Mouse (Mus musculus): Measurements from ENCODE around the gene Cfap54. TPM values are rescaled to one million over a fixed set of nuclear protein-coding genes. Genes with fewer than 3 reads are reported as not detected.

The Cfap54 gene
- total RNA-seq, 1 experiment from 2014 or later = 3.4 TPM

- ATAC-seq (replicated peaks in 1 of 2; ENCODE audit: insufficient read depth in 1 of 2, low FRiP score in 2 of 2, low TSS enrichment in 1 of 2, low read depth in 1 of 2, poor library complexity in 2 of 2, severe bottlenecking in 2 of 2) = no peak
These were observed 23.9 kb upstream of the Cfap54 start for GRCm38 (mm10) chr10:93105358-93105757.

DNA sequence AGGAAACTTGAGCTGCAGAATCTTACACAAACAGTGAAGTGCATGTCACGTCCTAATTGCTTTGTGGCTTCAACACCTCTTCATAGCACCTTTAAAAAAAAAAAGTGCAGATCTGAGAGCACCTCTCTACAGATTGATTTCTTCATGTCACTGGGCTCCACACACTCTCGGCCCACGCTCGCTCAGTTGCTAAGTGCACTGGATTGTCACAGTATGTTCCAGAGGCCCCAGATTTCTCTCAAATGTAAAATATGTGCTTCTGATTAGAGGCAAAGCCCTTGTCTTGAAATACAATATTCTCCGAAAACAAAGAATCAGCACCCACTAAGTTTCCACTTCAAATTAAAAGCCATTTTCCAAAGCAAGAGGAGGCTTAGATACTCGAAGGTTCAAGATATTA is 22.9 kb upstream of the Cfap54 start:
- no peak for ATAC-seq (replicated peaks in 1 of 2; ENCODE audit: insufficient read depth in 1 of 2, low FRiP score in 2 of 2, low TSS enrichment in 1 of 2, low read depth in 1 of 2, poor library complexity in 2 of 2, severe bottlenecking in 2 of 2)

- ATAC-seq (replicated peaks in 1 of 2; ENCODE audit: insufficient read depth in 1 of 2, low FRiP score in 2 of 2, low TSS enrichment in 1 of 2, low read depth in 1 of 2, poor library complexity in 2 of 2, severe bottlenecking in 2 of 2) = no peak
These were observed 22.3 kb upstream of the Cfap54 start for GRCm38 (mm10) chr10:93103676-93104075.

- ATAC-seq (replicated peaks in 1 of 2; ENCODE audit: insufficient read depth in 1 of 2, low FRiP score in 2 of 2, low TSS enrichment in 1 of 2, low read depth in 1 of 2, poor library complexity in 2 of 2, severe bottlenecking in 2 of 2) = no peak
These were observed 20.9 kb upstream of the Cfap54 start for GRCm38 (mm10) chr10:93102321-93102720.

GRCm38 (mm10) chr10:93098211-93098805 is 16.9 kb upstream of the Cfap54 start:
- no peak for ATAC-seq (replicated peaks in 1 of 2; ENCODE audit: insufficient read depth in 1 of 2, low FRiP score in 2 of 2, low TSS enrichment in 1 of 2, low read depth in 1 of 2, poor library complexity in 2 of 2, severe bottlenecking in 2 of 2)

GRCm38 (mm10) chr10:93097439-93097838 is 16.0 kb upstream of the Cfap54 start:
- ATAC-seq (replicated peaks in 1 of 2; ENCODE audit: insufficient read depth in 1 of 2, low FRiP score in 2 of 2, low TSS enrichment in 1 of 2, low read depth in 1 of 2, poor library complexity in 2 of 2, severe bottlenecking in 2 of 2) = no peak

DNA sequence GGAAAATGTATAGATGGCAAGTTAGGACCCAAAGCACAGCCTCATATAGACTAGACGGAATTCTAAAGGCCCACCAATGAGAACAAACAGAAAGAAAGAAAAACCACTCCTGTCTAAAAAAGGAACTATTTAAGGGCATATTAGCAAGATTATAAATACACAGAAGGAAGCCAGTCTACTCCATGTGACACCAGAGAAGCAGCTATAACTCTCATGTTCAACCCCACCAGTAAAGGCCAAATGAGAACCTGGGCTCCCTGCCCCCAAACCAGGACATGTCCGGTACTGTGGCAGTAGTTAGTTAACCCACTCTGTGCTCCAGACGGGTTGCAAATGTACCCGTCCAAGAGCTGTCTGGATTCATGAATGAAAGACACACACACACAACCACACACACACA is 14.4 kb upstream of the Cfap54 start:
- ATAC-seq (replicated peaks in 1 of 2; ENCODE audit: insufficient read depth in 1 of 2, low FRiP score in 2 of 2, low TSS enrichment in 1 of 2, low read depth in 1 of 2, poor library complexity in 2 of 2, severe bottlenecking in 2 of 2) = peak; percentile 40 to 57; a peak in 1 of 4 replicates

DNA sequence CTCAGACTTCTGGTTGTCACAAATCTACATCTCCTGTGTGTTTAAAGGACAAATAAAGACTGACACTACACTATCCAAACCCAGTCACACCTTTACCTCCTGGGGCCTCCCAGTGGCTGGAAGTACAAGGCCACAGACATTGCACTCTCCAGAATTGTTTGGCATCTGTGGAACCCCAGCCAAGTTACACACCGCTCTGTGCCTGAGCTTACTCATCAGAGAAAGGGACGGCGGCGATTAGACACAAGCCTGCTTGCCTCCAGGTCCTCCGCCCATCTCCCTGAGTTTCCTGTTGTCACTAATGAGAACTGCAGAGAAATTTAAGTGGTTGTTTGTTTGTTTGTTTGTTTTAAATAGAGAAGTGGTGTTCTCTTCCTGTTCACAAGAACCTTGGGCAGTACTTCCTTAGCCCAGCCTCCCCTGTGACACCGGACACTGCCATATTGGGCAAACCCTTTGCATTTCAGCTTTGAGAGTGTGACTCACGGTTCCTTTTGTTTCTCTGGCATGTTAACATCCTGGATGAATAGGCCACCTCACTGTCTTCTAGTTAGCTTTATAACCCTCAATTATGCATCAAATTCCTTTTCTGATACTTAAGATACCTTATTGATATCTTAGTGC is 13.7 kb upstream of the Cfap54 start:
- ATAC-seq (replicated peaks in 1 of 2; ENCODE audit: insufficient read depth in 1 of 2, low FRiP score in 2 of 2, low TSS enrichment in 1 of 2, low read depth in 1 of 2, poor library complexity in 2 of 2, severe bottlenecking in 2 of 2) = peak; percentile 50 to 81; a peak in 3 of 4 replicates

GRCm38 (mm10) chr10:93091928-93092327 is 10.5 kb upstream of the Cfap54 start:
- no peak for ATAC-seq (replicated peaks in 1 of 2; ENCODE audit: insufficient read depth in 1 of 2, low FRiP score in 2 of 2, low TSS enrichment in 1 of 2, low read depth in 1 of 2, poor library complexity in 2 of 2, severe bottlenecking in 2 of 2)

DNA sequence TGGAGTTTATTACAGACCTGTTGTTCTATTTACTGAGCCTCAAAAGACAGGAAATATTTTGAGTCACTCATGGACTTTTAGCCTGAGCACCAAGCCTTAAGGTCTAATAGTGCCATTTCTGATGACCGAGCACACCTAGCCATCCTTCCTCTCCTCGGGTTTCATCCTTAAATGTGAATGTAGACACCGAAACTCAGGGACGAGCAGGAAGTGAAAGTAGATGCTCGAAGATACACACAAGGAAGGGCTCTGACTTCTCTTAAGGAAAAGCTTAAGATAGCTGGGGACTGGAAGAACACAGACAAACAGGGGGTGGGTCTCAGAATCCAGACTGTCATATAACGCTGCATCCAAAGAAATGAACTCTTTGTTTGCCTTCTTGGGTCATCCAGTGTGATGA is 8.8 kb upstream of the Cfap54 start:
- no peak for ATAC-seq (replicated peaks in 1 of 2; ENCODE audit: insufficient read depth in 1 of 2, low FRiP score in 2 of 2, low TSS enrichment in 1 of 2, low read depth in 1 of 2, poor library complexity in 2 of 2, severe bottlenecking in 2 of 2)

DNA sequence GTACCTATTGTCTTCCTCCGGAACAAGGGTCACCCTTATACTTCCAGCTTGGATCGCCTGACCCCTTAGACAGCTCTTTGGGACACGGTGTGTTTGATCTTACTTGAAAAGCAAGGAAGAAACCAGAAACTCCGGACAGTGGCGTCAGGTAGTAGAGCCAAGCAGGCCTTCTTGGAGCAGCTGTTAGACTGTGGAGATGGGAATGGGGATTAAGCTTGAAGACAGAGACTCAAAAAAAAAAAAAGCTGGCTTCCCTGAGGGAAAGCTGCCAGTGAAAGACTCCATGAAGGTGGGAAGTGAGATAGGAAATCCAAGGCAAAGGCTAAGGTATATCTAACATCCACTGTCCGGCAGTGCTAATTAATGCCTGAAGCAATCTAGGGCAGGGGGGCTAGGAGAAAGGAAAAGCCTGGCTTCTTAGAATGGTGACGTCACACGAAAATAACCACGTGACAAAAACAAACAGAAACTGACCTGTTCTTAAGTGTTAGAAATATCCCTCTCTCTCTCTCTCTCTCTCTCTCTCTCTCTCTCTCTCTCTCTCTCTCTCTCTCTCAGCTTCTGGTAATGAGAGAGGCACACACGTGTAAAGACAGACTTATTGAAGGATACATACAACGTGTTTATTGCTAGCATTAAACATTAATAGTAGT is 7.1 kb upstream of the Cfap54 start:
- ATAC-seq (replicated peaks in 1 of 2; ENCODE audit: insufficient read depth in 1 of 2, low FRiP score in 2 of 2, low TSS enrichment in 1 of 2, low read depth in 1 of 2, poor library complexity in 2 of 2, severe bottlenecking in 2 of 2) = no peak

GRCm38 (mm10) chr10:93087504-93087903 is 6.1 kb upstream of the Cfap54 start:
- ATAC-seq (replicated peaks in 1 of 2; ENCODE audit: insufficient read depth in 1 of 2, low FRiP score in 2 of 2, low TSS enrichment in 1 of 2, low read depth in 1 of 2, poor library complexity in 2 of 2, severe bottlenecking in 2 of 2) = no peak

DNA sequence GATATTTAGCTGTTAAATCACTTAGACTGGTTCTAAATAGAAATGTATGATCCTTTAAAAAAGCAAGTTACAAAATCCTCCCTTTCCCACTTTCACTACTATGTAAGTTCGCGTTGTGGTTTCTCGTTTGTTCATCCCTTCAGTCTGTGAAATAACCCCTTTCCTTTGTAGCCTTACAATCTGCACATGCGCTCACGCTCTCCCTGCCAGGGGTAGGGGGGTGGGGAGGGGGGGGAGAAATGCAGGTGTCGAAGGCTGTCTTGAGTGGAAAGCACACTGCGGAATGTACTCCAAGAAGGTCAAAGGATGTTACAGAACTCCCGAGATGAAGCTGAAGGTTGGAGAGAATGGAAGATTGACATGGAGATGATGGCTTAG is 2.5 kb upstream of the Cfap54 start:
- ATAC-seq (replicated peaks in 1 of 2; ENCODE audit: insufficient read depth in 1 of 2, low FRiP score in 2 of 2, low TSS enrichment in 1 of 2, low read depth in 1 of 2, poor library complexity in 2 of 2, severe bottlenecking in 2 of 2) = no peak

DNA sequence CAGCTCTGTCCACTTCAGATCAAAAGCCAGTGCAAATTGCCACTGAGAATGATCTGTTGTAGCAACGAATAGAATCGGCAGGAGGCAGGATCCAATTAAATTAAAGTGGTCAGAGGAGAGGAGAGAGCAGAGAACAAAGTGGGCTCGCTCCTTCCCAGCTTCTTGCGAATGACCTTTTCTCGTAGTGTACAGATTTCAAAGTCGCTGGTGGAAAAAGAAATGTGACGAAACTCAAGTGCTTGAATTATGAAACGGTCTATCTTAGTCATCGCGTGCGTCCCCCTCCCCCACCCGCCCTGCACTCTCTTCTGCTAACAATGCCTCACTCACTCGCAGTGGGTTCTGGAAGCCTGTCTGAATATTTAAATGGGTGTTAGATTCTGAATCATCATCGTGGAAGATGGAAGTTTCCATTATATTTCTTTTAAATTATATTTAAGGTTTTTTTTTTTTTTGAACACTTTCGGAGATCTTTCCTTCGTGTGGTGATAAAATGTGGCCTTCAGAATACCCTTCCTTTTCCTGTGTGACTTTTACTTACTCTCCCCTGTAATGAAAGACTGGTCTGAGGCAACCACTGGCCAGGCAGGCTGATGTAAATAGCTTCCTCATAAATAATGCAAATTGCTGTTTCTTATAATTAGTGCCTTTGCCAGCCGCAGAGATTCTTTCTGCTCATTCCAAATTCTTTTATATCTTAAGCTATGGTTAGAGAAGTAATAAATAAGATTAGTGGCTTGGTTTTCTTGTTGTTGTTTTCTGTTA is 2.0 kb upstream of the Cfap54 start:
- ATAC-seq (replicated peaks in 1 of 2; ENCODE audit: insufficient read depth in 1 of 2, low FRiP score in 2 of 2, low TSS enrichment in 1 of 2, low read depth in 1 of 2, poor library complexity in 2 of 2, severe bottlenecking in 2 of 2) = peak; percentile 17 to 36; a peak in 1 of 4 replicates

DNA sequence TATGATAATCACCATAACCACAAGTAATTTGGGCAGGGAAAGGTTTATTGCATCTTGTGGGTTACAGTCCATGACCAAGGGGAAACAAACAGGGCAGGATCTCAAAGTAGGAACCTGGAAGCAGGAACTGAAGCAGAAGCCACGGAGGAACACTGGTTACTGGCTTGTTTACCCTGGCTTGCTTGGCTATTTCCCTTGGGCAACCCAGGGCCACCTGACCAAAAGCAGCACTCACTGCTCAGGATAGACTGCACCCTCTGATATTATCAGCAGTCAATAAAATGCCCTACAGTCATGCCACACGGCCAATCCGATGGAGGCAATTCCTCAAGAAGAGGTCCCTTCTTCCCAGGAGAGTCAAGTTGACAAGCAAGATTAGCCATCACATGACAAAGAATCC is 1.9 kb downstream of the Cfap54 start:
- no peak for ATAC-seq (replicated peaks in 1 of 2; ENCODE audit: insufficient read depth in 1 of 2, low FRiP score in 2 of 2, low TSS enrichment in 1 of 2, low read depth in 1 of 2, poor library complexity in 2 of 2, severe bottlenecking in 2 of 2)

- no peak for ATAC-seq (replicated peaks in 1 of 2; ENCODE audit: insufficient read depth in 1 of 2, low FRiP score in 2 of 2, low TSS enrichment in 1 of 2, low read depth in 1 of 2, poor library complexity in 2 of 2, severe bottlenecking in 2 of 2)
These were observed 3.4 kb downstream of the Cfap54 start for GRCm38 (mm10) chr10:93077935-93078479.

DNA sequence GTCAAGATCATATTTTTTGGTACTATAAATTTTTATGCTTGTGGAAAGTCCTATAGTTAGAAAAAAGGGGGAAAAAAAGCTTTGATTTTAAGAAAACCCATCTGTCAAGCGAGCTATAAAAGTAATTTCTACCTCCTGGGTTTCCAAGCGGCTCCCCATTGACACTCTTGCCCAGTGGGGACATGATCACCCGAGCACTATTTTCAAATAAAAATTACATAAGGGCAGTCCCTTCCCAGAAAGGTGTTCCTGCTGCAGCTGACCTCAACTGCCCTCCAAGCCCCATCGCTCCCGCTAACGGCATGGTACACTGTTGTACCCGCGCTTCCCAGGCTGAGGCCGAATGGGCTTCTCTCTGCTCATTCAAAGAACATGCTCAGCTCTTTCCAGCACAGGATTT is 5.0 kb downstream of the Cfap54 start:
- ATAC-seq (replicated peaks in 1 of 2; ENCODE audit: insufficient read depth in 1 of 2, low FRiP score in 2 of 2, low TSS enrichment in 1 of 2, low read depth in 1 of 2, poor library complexity in 2 of 2, severe bottlenecking in 2 of 2) = no peak

- ATAC-seq (replicated peaks in 1 of 2; ENCODE audit: insufficient read depth in 1 of 2, low FRiP score in 2 of 2, low TSS enrichment in 1 of 2, low read depth in 1 of 2, poor library complexity in 2 of 2, severe bottlenecking in 2 of 2) = no peak
These were observed 5.6 kb downstream of the Cfap54 start for GRCm38 (mm10) chr10:93075856-93076255.

All from hematopoietic stem cell, adult 5-6 weeks (primary cell).